Mouse (Mus musculus) ES-Bruce4 (cell line): ENCODE measurements around the gene Twf1.

Experiments used
- CTCF ChIP-seq: IDR thresholded peaks from one replicate; pipeline ENCODE4 v1.8.1; 2011; ENCODE audit warnings: low read depth, low read length
- EP300 ChIP-seq: IDR thresholded peaks from 2 replicates; pipeline ENCODE4 v1.6.1; 2011; ENCODE audit warnings: low read depth, low read length; ENCODE audit not compliant: insufficient read depth
- POLR2A ChIP-seq: IDR thresholded peaks from one replicate; pipeline ENCODE4 v1.8.1; 2011; ENCODE audit warnings: low read length; ENCODE audit not compliant: insufficient read depth

DNA sequence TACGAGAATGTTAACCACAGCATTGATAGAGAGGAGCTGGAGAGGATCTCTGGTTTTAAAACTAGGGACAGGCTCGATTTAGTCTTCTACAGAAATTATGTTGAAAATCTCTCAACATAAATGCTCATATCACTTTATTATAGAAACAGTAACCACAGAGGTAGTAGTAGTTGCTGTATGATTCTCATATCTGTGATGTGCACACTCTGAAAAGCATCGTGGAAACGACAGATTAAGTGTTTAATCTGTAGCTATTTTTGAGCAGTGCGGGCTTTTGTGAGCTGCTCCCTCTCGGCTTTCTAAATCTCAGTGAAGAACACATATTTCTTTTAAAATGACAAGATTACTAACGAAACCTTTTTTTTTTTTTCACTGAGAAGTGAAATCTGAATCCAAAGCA is 54.2 kb downstream of the Twf1 start:
- TF ChIP-seq EP300 (no peak), CTCF (no peak), POLR2A (no peak)
